Mouse (Mus musculus) kidney, postnatal 10 days (tissue): ENCODE data around the gene D130052B06Rik.

Experiments
- DNase-seq: peaks from one replicate; pipeline ENCODE4 v3.0.0; 2021; ENCODE audit warnings: mixed read lengths

D130052B06Rik gene

GRCm38 (mm10) chr11:33598986-33599385 lies at the start of gene D130052B06Rik:
Gene D130052B06Rik (plus strand): TSS chr11:33599302.
- no peak for DNase-seq

- no peak for DNase-seq
These were observed 48.1 kb upstream of the D130052B06Rik start for GRCm38 (mm10) chr11:33550861-33551560.

- peak; percentile 9 for DNase-seq
These were observed 45.0 kb upstream of the D130052B06Rik start for GRCm38 (mm10) chr11:33554123-33554522.

- DNase-seq: no peak
These were observed 35.2 kb upstream of the D130052B06Rik start for GRCm38 (mm10) chr11:33563921-33564320.

DNA sequence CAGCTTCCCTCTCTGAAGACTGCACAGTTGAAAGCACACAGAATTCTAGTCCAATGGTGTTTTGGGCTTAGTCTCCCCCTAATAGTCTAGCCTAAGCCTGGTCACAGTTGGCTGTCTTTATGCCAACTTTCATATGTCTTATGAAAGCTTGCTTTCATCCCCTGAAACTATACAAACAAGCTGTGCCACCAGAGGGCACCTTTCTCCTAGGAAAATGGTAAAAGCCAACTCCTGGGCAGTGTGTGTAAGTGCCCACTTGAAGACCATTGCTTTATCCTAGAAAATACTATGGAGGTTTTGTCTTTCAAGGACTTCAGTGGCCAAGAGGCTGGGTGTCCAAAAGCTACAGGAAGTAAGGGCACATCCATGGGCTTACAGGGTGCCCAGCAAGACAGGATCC lies 28.7 kb upstream of the D130052B06Rik start:
- peak; percentile 52 for DNase-seq

- no peak for DNase-seq
These were observed 24.2 kb upstream of the D130052B06Rik start for GRCm38 (mm10) chr11:33574944-33575343.

DNA sequence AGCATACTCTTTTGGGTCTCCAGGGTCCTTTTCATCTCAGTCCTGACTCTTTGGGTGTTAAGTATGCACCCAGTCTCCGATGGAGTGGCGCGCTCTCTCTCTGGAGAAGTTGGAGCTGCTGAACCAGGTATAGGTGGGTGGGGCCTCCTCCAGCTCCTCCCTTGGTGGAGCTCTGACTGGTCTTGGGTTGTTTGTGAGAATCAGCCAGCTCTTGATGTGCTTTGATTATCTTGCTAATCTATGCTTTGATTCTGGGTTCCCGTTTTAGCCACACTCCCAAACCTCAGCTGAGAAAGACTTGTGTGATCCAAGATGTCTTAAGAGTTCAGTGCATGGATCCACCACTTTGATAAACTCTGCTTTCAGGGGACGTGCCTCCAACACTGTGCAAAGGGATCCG lies 20.2 kb upstream of the D130052B06Rik start, which contains the start of gene Gabrp:
Gene Gabrp, minus strand, starts transcription at position 101 of the 400 bp plus-strand sequence.
- no peak for DNase-seq

- no peak for DNase-seq
These were observed 19.5 kb upstream of the D130052B06Rik start for GRCm38 (mm10) chr11:33579621-33580020.

DNA sequence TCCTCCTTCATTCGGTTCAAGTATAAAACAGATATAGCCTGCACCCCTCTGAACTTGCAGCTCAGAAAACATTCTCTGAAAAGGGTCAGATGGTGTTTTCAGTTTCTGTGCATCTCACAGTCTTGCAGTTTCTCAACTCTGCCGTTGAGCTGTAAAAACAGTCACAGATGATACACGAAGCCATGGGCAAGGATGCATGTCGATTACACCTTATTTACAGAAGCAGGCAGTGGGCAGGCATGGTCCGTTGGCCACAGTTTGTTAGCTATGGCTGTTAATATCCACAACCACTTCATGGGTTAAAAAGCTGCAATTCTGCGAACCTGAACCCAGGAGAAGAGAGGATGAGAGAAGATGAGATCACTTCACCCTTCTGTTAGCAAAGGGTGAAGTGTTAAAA lies 12.5 kb upstream of the D130052B06Rik start:
- DNase-seq: no peak

- no peak for DNase-seq
These were observed 8.3 kb upstream of the D130052B06Rik start for GRCm38 (mm10) chr11:33590771-33591170.

DNA sequence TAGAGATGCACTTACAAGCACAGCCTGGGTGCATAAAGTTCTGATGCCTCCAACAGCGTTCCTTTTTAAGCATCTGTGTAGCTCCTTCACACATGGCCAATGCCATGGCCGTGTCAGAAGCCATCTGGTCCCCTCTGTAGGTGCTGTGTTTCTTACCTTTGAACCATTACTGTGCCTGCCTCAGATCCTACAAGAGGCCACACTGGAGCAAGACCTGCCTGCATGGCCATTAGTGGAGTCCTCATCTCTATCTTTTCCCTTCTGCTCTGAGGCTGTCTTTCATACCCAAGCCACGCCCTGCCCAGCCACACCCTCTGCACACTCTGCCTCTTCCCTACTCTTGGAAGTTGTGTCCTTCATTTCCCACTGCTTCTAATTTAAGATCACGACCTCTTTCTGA lies 6.3 kb upstream of the D130052B06Rik start:
- DNase-seq: no peak

DNA sequence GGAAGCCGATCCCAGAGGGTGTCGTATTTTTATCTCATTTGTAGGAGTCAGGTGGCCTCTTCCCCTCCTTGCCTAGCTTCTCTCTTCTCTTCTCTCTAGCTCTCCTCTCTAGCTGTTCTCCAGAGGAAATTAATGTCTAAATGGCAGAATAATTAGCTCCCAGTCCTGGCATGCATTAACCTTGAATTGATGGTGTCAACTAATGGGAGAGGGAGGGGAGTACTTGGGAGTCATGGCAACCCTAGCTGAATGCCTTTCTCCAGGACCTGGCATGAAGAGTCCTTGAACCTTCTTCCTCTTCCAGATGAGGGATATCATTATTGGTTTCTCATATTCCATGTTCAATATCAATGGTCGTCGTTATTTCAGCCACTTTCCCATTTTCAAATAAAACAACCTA lies 2.4 kb upstream of the D130052B06Rik start:
- no peak for DNase-seq

- DNase-seq: no peak
These were observed 4.1 kb downstream of the D130052B06Rik start for GRCm38 (mm10) chr11:33603174-33603573.

DNA sequence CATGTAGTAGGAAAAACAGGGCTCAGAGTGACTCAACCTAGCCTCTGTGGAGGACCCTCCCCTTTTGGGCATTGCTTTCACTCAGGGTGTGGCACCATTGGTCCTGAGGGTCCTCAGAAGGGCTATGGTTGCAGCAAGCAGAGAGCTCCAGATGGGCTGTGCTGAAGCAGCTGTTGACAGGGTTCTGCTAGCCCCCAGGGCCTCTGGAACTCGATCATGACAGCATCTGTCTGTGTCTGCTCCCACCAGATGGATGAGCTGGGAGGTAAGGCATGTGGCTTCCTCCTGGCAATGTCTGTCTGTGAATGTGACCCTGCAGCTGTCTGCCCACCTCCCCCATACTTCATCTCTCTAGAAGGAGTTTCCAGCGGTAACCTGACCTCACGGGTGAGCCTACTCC lies 8.7 kb downstream of the D130052B06Rik start:
- no peak for DNase-seq

- DNase-seq: peak; percentile 82
These were observed 15.1 kb downstream of the D130052B06Rik start for GRCm38 (mm10) chr11:33614218-33614617.

DNA sequence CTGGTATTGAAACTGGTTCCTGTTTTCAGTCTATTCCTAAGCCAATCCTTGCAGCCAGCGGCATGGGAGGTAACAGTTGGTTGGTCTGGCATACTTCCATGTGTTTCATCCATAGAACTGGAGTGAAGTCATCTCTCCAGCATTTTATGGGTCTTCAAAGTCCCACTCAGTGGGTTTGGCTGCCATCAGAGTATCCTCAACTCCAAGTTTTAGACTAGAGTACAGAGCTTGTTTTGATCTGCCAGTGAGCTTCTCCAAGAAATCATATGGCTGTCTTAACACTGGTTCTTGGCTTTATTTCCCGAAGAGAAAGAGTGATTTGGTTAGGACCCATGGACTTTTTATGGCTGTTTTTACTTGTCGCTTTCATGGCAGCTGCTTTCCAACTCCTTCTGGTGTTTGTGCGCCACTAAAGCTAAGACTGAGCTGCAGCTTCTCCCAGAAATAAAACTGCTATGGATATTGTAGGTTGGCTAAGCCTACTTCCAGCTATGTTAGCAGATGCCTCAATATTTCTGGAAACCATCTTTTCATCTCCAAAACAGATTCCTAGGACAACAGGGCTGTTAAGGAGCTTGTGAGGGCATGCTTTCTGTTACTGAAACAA lies 28.1 kb downstream of the D130052B06Rik start:
- no peak for DNase-seq

DNA sequence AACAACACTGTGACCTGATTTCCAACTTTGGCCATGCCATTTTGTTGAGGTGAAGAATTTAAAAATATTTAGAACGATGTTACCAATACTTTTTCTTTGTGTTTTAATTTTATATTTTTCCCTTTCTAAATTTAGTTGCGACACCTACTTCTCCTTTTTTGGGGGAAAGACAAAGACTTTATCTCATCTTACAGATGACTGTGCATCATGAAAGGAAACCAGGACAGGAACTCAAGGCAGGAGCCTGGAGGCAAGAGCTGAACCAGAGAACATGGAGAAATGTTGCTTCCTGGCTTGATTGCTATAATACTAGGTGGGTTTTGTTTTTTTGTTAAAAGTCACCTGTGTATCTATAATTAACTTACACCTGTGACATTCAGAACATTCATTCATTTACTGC lies 38.0 kb downstream of the D130052B06Rik start:
- DNase-seq: no peak

GRCm38 (mm10) chr11:33649358-33649757 lies 50.3 kb downstream of the D130052B06Rik start:
- no peak for DNase-seq

GRCm38 (mm10) chr11:33654485-33654884 lies 55.4 kb downstream of the D130052B06Rik start:
- no peak for DNase-seq

- DNase-seq: no peak
These were observed 56.1 kb downstream of the D130052B06Rik start for GRCm38 (mm10) chr11:33655221-33655620.

- no peak for DNase-seq
These were observed 56.9 kb downstream of the D130052B06Rik start for GRCm38 (mm10) chr11:33655861-33656593.

DNA sequence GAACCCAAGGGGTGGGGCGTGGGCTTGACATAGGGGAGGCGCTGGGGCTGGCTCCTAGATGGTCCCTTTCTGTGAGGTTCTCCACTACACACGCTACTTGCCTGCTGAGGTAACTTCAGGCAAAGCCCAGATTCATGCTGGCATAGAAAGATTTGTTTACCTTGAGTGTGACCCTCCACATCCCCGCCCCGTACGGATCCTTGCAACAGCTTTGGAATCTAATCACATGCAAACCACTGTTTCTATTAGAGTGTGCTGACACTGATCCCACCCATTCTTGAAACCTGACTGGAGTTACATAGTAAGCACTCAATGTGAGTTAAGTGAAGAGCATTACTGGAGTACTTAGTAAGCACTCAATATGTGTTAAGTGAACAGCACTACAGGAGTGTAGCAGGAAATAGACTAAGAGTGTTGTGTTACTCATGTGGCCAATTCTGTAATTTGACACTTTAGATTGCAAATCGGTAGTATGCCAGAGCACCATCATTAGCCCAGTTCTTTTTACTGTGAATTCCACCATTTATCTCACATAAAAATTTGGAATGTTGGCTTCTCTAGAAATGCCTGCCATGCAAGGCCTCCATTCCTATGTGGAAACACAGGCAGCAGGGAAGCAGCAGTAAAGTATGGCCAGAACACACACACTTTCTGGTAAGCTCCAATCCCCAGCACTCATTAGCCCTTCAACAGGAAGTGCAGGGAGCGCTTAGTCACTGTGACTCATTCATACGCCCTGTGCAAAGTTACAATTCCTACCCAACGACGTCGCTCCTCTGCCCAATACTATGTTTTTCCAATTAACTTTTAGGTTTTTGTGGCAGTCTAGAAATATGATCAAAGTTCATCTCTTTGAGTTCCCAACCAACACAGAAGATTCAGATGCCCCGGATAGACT lies 61.2 kb downstream of the D130052B06Rik start:
- DNase-seq: no peak

- no peak for DNase-seq
These were observed 64.5 kb downstream of the D130052B06Rik start for GRCm38 (mm10) chr11:33663599-33663998.
